Mouse (Mus musculus): ENCODE results near the gene Ddx52. TPM values are rescaled to one million over a fixed set of nuclear protein-coding genes. Genes with fewer than 3 reads are reported as not detected.

Ddx52 gene
- polyA plus RNA-seq, 1 experiment from 2014 or later = 46.8 TPM

GRCm38 (mm10) chr11:83914501-83914900, 27.4 kb upstream of the Ddx52 start:
- H3K4me1 ChIP-seq (replicated peaks; ENCODE audit: control insufficient read depth, insufficient read depth, low read length) = no peaks in the 10 kb centered on the region
- ATAC-seq (ENCODE audit: low FRiP score) (no peak), DNase-seq (ENCODE audit: low spot score) (no peak)
- H3K36me3 ChIP-seq (ENCODE audit: control insufficient read depth, insufficient read depth, low read length) = no peaks in the 10 kb centered on the region
- H3K4me2 ChIP-seq (replicated peaks; ENCODE audit: low read depth, low read length) = no peak overlapping the region
- H3K27me3 ChIP-seq (ENCODE audit: control insufficient read depth, insufficient read depth, low read length) = no peaks in the 10 kb centered on the region
- H3K9ac ChIP-seq (ENCODE audit: low read depth, low read length) = no peak overlapping the region
- H3K4me3 ChIP-seq (ENCODE audit: low read depth, low read length) = no peak overlapping the region
- H3K9me3 ChIP-seq (ENCODE audit: control insufficient read depth, low read length) = no peaks in the 10 kb centered on the region
- WGBS = 86% methylated on average over 4 of the region's 4 CpGs
- H3K27ac ChIP-seq (ENCODE audit: low read depth, low read length) = no peak overlapping the region

GRCm38 (mm10) chr11:83922600-83922999, 19.3 kb upstream of the Ddx52 start:
- no peaks in the 10 kb centered on the region; the same call in 1 of the 2 replicates for H3K4me1 ChIP-seq (replicated peaks; ENCODE audit: control insufficient read depth, insufficient read depth, low read length)
- H3K27ac ChIP-seq (ENCODE audit: low read depth, low read length) = no peak overlapping the region
- DNase-seq (ENCODE audit: low spot score) (no peak), ATAC-seq (ENCODE audit: low FRiP score) (no peak)
- H3K36me3 ChIP-seq (ENCODE audit: control insufficient read depth, insufficient read depth, low read length) = no peaks in the 10 kb centered on the region
- H3K4me2 ChIP-seq (replicated peaks; ENCODE audit: low read depth, low read length) = no peak overlapping the region
- no peaks in the 10 kb centered on the region for H3K9me3 ChIP-seq (ENCODE audit: control insufficient read depth, low read length)
- no peaks in the 10 kb centered on the region for H3K27me3 ChIP-seq (ENCODE audit: control insufficient read depth, insufficient read depth, low read length)
- H3K9ac ChIP-seq (ENCODE audit: low read depth, low read length) = no peak overlapping the region
- H3K4me3 ChIP-seq (ENCODE audit: low read depth, low read length) = no peak overlapping the region
- WGBS = 78% methylated on average over 2 of the region's 2 CpGs

DNA sequence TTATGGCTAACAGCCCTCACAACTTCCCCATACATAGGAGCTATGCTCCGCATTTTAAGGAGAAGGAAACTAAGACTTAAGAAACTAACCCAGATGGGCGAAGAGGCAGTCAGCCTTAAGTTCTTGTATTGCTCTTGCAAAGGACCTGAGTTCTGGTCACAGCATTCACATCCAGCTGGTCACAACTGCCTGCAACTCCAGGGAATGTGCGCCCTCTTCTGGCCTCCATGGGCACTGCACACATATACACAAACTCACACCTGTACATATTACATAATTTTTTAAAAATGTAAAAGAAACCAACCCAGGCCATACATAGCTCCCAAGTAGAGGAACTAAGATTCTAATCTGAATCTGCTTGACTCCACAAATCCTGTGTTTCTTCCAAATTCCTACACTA, 14.8 kb upstream of the Ddx52 start:
- Histone ChIP-seq H3K27ac (ENCODE audit: low read depth, low read length) (no peak overlapping the region), H3K4me3 (ENCODE audit: low read depth, low read length) (no peak overlapping the region), H3K9ac (ENCODE audit: low read depth, low read length) (no peak overlapping the region), H3K4me1 (replicated peaks; ENCODE audit: control insufficient read depth, insufficient read depth, low read length) (no peaks in the 10 kb centered on the region; the same call in 1 of the 2 replicates), H3K36me3 (ENCODE audit: control insufficient read depth, insufficient read depth, low read length) (no peaks in the 10 kb centered on the region), H3K9me3 (ENCODE audit: control insufficient read depth, low read length) (no peaks in the 10 kb centered on the region), H3K27me3 (ENCODE audit: control insufficient read depth, insufficient read depth, low read length) (no peaks in the 10 kb centered on the region), H3K4me2 (replicated peaks; ENCODE audit: low read depth, low read length) (no peak overlapping the region)
- 60% methylated on average over 3 of the region's 3 CpGs for whole genome bisulfite sequencing
- ATAC-seq (ENCODE audit: low FRiP score) = no peak
- DNase-seq (ENCODE audit: low spot score) = peak; percentile 35

GRCm38 (mm10) chr11:83932506-83933106, 9.3 kb upstream of the Ddx52 start:
- ATAC-seq (ENCODE audit: low FRiP score) = no peak
- Histone ChIP-seq H3K36me3 (ENCODE audit: control insufficient read depth, insufficient read depth, low read length) (no peaks in the 10 kb centered on the region), H3K27me3 (ENCODE audit: control insufficient read depth, insufficient read depth, low read length) (no peaks in the 10 kb centered on the region), H3K4me1 (replicated peaks; ENCODE audit: control insufficient read depth, insufficient read depth, low read length) (no peaks in the 10 kb centered on the region), H3K9ac (ENCODE audit: low read depth, low read length) (no peak overlapping the region), H3K4me3 (ENCODE audit: low read depth, low read length) (no peak overlapping the region), H3K4me2 (replicated peaks; ENCODE audit: low read depth, low read length) (no peak overlapping the region), H3K9me3 (ENCODE audit: control insufficient read depth, low read length) (no peaks in the 10 kb centered on the region), H3K27ac (ENCODE audit: low read depth, low read length) (no peak overlapping the region)
- no peak for DNase-seq (ENCODE audit: low spot score)
- 82% methylated on average over 10 of the region's 10 CpGs for WGBS

DNA sequence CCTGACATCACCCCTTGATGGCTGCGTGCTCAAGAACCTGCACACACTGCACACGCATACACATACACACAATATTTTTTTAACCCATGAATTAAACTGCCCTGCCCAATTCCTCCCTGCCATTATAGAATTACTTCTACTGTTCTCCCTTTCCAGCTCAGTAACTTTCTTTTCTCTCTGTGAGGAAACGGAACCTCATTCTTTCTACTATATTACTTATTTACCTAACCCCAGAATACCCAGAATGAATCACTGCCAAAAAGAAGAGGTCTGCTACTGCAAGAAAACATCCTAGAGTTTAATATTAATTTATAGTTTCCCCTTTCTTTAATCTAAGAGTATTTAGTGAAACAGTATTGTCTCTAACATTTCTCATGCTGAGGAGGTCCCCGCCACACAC, 8.5 kb upstream of the Ddx52 start:
- no peak overlapping the region for H3K9ac ChIP-seq (ENCODE audit: low read depth, low read length)
- no peaks in the 10 kb centered on the region for H3K4me1 ChIP-seq (replicated peaks; ENCODE audit: control insufficient read depth, insufficient read depth, low read length)
- H3K36me3 ChIP-seq (ENCODE audit: control insufficient read depth, insufficient read depth, low read length) = no peaks in the 10 kb centered on the region
- no peak for ATAC-seq (ENCODE audit: low FRiP score)
- no peaks in the 10 kb centered on the region for H3K27me3 ChIP-seq (ENCODE audit: control insufficient read depth, insufficient read depth, low read length)
- 90% methylated on average over 4 of the region's 4 CpGs for WGBS
- H3K4me3 ChIP-seq (ENCODE audit: low read depth, low read length) = no peak overlapping the region
- DNase-seq (ENCODE audit: low spot score) = no peak
- H3K4me2 ChIP-seq (replicated peaks; ENCODE audit: low read depth, low read length) = no peak overlapping the region
- no peaks in the 10 kb centered on the region for H3K9me3 ChIP-seq (ENCODE audit: control insufficient read depth, low read length)
- H3K27ac ChIP-seq (ENCODE audit: low read depth, low read length) = no peak overlapping the region

DNA sequence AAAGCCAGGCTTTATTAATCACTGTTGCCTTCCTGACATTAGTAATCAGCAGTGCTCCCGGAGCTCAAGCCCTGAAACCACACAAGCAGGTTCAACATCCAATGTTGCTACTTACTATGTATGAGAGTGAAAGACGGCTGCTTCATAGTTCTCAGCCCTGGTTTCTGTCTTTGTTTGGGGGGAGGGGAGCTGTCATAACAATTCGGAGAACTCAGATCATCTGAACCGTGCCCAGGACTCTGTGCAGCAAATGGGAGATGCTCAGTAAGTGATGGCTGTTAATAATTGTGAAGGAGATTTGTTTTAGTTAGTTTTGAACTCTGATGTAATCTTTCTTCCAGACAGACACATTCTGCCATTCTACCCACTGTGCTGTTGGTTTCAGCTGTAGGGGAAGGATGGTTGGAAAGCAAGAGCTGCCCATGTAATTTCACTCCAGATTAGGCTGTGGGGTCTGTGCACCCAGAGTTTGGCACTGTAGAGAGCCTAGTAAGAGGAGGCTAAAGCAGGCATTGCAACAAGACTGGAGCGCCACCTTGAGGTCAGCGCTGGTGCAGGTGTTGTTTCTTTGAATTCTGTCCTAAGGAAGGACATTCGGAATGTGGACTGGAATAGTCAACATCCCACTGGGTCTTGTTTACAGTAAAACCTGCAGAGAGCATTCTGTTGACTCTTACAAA, 5.7 kb upstream of the Ddx52 start:
- DNase-seq (ENCODE audit: low spot score) = peak; percentile 89
- 30% methylated on average over 7 of the region's 7 CpGs for WGBS
- Histone ChIP-seq H3K36me3 (ENCODE audit: control insufficient read depth, insufficient read depth, low read length) (no peaks in the 10 kb centered on the region), H3K9me3 (ENCODE audit: control insufficient read depth, low read length) (no peaks in the 10 kb centered on the region), H3K27ac (ENCODE audit: low read depth, low read length) (no peak overlapping the region), H3K4me1 (replicated peaks; ENCODE audit: control insufficient read depth, insufficient read depth, low read length) (no peaks in the 10 kb centered on the region), H3K4me2 (replicated peaks; ENCODE audit: low read depth, low read length) (no peak overlapping the region), H3K4me3 (ENCODE audit: low read depth, low read length) (no peak overlapping the region), H3K9ac (ENCODE audit: low read depth, low read length) (no peak overlapping the region), H3K27me3 (ENCODE audit: control insufficient read depth, insufficient read depth, low read length) (no peaks in the 10 kb centered on the region)
- no peak for ATAC-seq (ENCODE audit: low FRiP score)

GRCm38 (mm10) chr11:83938556-83938955, 3.3 kb upstream of the Ddx52 start:
- no peak for ATAC-seq (ENCODE audit: low FRiP score)
- no peak overlapping the region for H3K4me3 ChIP-seq (ENCODE audit: low read depth, low read length)
- H3K9me3 ChIP-seq (ENCODE audit: control insufficient read depth, low read length) = no peaks in the 10 kb centered on the region
- 85% methylated on average over 8 of the region's 8 CpGs for WGBS
- H3K9ac ChIP-seq (ENCODE audit: low read depth, low read length) = no peak overlapping the region
- DNase-seq (ENCODE audit: low spot score) = no peak
- H3K27ac ChIP-seq (ENCODE audit: low read depth, low read length) = no peak overlapping the region
- H3K27me3 ChIP-seq (ENCODE audit: control insufficient read depth, insufficient read depth, low read length) = no peaks in the 10 kb centered on the region
- H3K4me1 ChIP-seq (replicated peaks; ENCODE audit: control insufficient read depth, insufficient read depth, low read length) = no peaks in the 10 kb centered on the region
- H3K36me3 ChIP-seq (ENCODE audit: control insufficient read depth, insufficient read depth, low read length) = no peaks in the 10 kb centered on the region
- no peak overlapping the region for H3K4me2 ChIP-seq (replicated peaks; ENCODE audit: low read depth, low read length)

DNA sequence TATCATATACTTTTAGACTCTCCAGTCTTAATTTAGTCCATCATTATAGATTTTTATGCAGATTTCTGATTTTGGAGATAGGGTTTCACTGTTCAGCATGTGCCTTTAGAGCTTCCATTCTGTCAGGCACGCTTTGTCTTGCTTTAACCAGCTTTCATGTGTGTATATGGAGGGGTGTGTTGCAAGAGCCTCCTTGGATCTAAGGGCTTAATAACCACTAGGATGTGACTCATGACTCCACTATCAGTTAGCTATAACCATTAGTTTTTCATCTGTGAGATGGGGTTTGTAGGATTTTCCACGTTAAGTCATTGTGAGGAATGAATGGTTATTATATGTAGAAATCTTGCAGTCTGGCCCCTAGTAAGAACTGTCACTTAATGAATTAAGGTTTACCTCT, 15.0 kb downstream of the Ddx52 start:
- no peaks in the 10 kb centered on the region for H3K9me3 ChIP-seq (ENCODE audit: control insufficient read depth, low read length)
- H3K4me2 ChIP-seq (replicated peaks; ENCODE audit: low read depth, low read length) = no peak overlapping the region
- H3K27ac ChIP-seq (ENCODE audit: low read depth, low read length) = no peak overlapping the region
- no peak overlapping the region for H3K9ac ChIP-seq (ENCODE audit: low read depth, low read length)
- WGBS = 94% methylated on average over 2 of the region's 2 CpGs
- no peak for ATAC-seq (ENCODE audit: low FRiP score)
- no peaks in the 10 kb centered on the region for H3K27me3 ChIP-seq (ENCODE audit: control insufficient read depth, insufficient read depth, low read length)
- no peaks in the 10 kb centered on the region for H3K4me1 ChIP-seq (replicated peaks; ENCODE audit: control insufficient read depth, insufficient read depth, low read length)
- H3K36me3 ChIP-seq (ENCODE audit: control insufficient read depth, insufficient read depth, low read length) = peaks cover 14% of the 10 kb centered on the region
- H3K4me3 ChIP-seq (ENCODE audit: low read depth, low read length) = no peak overlapping the region
- DNase-seq (ENCODE audit: low spot score) = no peak

GRCm38 (mm10) chr11:83961983-83962382, 20.1 kb downstream of the Ddx52 start:
- ATAC-seq (ENCODE audit: low FRiP score) = no peak
- whole genome bisulfite sequencing = 87% methylated on average over 3 of the region's 3 CpGs
- peaks cover 3% of the 10 kb centered on the region; the same call in 1 of the 2 replicates for H3K36me3 ChIP-seq (ENCODE audit: control insufficient read depth, insufficient read depth, low read length)
- H3K27ac ChIP-seq (ENCODE audit: low read depth, low read length) = no peak overlapping the region
- H3K4me1 ChIP-seq (replicated peaks; ENCODE audit: control insufficient read depth, insufficient read depth, low read length) = no peaks in the 10 kb centered on the region
- H3K4me2 ChIP-seq (replicated peaks; ENCODE audit: low read depth, low read length) = no peak overlapping the region
- no peaks in the 10 kb centered on the region for H3K9me3 ChIP-seq (ENCODE audit: control insufficient read depth, low read length)
- no peak for DNase-seq (ENCODE audit: low spot score)
- no peak overlapping the region for H3K9ac ChIP-seq (ENCODE audit: low read depth, low read length)
- H3K4me3 ChIP-seq (ENCODE audit: low read depth, low read length) = no peak overlapping the region
- H3K27me3 ChIP-seq (ENCODE audit: control insufficient read depth, insufficient read depth, low read length) = no peaks in the 10 kb centered on the region

Data from hindbrain, embryonic 11.5 days (tissue).